Mouse (Mus musculus) kidney, adult 11 months (tissue): ENCODE data around the gene Cux1.

Experiments
- DNase-seq: peaks from one replicate; pipeline ENCODE4 v3.0.0; 2022

Gene Cux1

GRCm38 (mm10) chr5:136566001-136566811 lies 1.1 kb downstream of the Cux1 start:
- peak; percentile 56 for DNase-seq

- DNase-seq, result peak; percentile 49
Measured at GRCm38 (mm10) chr5:136565311-136565811, 1.9 kb downstream of the Cux1 start.

DNA sequence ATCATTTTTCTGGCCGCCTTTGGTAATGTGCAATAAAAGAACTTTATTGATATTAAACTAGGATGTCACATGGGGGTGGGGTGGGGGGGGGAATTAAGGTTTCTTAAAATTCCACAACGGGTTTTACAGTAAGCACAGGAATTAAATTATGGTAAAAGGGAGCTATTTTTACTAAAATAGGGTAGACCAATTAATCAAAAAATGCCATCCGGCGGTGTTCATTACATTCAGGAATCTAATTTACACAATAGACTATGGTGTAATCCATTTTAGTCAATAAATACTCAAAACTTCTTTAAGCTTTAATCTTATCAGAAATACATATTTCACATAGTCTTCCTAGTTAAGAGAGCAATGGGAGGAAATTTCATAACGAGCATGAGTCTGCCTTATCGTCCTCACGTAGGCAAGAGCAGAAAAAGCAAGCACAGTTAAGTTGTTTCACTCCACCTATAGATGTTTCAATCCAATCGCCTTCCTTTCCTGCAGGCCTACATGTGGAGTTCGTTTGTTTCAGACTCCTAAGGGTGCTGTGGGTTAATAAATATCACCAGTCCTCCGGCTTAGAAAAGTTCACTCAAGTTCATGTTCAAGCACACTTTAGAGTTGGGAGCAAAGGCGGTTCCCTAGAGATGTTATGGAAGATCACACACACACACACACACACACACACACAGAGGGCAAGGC lies 2.5 kb downstream of the Cux1 start:
- no peak for DNase-seq

GRCm38 (mm10) chr5:136563996-136564395 lies 3.3 kb downstream of the Cux1 start:
- no peak for DNase-seq

- DNase-seq, result no peak
Measured at GRCm38 (mm10) chr5:136563104-136563503, 4.2 kb downstream of the Cux1 start.

DNA sequence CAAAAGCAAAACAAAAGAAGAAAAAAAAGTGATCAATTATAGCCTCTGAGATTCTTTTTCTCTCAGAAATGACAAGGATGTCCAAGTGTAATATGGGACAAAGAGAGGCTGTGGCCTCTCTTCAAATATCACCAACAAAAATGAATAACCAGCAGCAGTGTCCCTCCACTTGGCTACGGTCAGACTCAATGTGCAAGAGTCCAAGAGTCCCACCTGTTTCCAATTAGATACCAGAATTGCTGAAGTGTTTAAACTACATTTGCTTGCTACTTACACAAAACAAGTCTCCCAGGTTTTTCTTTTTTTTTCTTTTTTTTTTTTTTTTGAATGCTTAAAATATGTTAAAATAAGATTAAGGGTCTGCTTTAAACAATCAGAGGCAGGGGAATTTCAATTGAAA lies 5.1 kb downstream of the Cux1 start:
- no peak for DNase-seq

GRCm38 (mm10) chr5:136561641-136562040 lies 5.6 kb downstream of the Cux1 start:
- DNase-seq, result no peak

GRCm38 (mm10) chr5:136560656-136561055 lies 6.6 kb downstream of the Cux1 start:
- DNase-seq, result no peak

DNA sequence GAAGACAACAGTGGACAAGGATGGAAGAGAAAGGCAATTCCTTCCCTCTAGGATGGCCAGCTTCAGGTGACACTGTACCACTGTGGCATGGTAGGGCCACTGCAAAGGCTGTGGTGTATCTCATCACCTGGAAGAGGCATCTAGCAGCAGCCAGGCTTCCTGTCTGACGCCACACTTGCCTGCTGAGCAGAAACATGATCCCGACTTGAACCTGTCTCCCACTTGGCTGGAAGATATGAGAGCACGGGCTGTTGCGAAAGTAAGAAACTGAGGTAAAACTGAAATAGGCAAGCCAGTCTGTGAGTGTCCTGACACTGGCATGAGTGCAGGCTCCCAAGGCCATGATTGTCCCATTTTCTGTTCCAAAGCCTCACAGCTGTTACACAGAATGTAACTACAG lies 9.8 kb downstream of the Cux1 start:
- no peak for DNase-seq

DNA sequence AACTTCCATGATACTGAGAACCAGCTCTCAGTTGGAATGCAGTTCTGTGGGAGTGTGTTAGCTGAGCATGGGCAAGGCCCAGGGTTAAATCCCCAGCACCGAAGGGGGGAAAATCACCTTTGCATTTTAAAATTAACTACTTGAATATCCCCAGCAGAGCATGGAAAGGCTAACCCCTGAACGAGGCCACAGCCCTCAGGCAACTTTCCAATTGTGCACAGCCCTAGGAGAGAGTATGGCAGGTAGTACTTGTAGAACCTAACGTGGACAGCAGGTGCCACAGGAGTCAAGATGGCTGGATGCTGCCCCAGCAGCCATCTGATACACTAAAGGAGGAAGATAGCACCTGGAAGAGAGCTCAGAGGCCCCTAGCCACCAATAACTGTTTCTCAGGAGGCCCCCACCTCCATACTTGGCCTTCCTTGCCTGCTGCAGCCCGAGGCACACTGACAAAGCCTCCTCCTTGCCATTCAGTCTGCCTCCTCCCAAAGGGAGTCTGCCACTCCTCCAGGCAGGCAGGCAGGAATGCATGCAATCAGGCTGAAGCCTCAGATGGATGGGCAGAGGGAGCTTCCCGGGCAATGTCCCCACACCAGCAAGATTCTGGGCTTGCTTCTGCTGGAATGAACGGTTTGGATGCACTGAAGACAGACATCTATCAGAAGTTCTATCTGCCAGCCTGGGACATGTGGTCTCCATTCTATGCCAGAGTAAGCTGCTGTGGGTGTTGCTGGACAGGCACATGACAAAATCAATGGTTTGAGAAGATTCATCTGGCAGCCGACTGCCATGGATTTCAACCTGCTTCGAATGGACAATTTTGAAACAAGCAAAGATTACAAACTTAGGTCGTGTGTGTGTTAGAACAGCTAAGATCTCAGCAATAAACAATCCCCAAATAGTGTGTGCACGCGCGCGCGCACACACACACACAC lies 10.7 kb downstream of the Cux1 start:
- DNase-seq, result peak; percentile 27

GRCm38 (mm10) chr5:136555703-136556102 lies 11.6 kb downstream of the Cux1 start:
- peak; percentile 71 for DNase-seq

GRCm38 (mm10) chr5:136552832-136553231 lies 14.5 kb downstream of the Cux1 start:
- DNase-seq, result no peak

GRCm38 (mm10) chr5:136552093-136552492 lies 15.2 kb downstream of the Cux1 start:
- DNase-seq, result no peak

DNA sequence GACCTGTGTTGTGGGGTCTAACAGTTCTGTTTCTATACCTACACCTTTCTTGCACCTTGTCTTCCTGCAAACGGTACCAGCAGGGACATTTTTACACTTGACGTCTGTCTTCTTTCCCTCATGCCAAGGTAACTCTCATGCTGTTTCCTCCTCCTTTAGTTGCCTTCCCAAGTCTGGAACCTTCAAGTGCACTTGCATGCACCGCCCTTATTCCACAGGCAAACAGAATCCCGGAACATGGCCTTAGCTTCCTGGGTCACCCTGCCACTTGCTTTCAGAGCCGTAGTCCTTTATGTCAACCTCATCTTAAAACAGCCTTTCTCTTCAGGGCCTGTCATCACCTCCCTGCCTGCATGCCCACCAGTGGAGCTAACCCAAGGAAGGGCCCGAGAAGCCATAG lies 15.7 kb downstream of the Cux1 start:
- DNase-seq, result no peak

- no peak for DNase-seq
Measured at GRCm38 (mm10) chr5:136550726-136551125, 16.6 kb downstream of the Cux1 start.

DNA sequence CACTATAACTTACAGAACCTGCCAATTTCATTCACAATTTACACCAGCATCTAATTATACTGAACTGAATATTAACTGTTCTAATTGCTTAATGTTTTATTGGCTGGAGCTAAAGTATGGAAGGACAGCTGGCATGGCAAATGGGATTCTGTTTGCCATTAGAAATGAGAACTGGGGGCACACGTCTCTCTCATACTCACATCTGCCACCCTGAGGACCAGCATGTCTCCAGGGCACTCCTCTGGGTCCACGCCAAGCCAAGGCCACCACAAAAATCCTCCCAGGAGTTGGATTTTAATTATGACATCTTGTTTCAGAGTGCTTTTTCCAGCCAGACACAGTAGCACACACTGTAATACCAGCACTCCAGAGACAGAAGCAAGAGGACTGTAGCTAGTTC lies 18.5 kb downstream of the Cux1 start:
- no peak for DNase-seq

DNA sequence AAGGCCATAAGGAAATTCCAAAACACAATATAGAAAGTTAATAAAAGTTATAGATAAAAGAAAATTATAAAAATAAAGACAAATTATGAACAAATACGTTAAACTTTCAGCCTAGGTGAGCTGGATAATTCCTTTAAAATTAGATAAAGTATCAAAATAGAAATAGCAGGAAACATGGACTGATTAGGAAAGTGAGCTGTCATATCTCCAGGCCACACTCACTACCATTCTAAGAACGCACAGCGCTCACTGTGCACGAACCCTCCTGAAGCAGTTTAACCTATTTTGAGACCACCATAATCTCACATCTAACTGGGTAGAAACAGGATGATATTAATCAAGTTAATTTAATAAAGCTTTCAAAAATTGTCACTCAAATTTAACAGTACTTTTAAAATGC lies 22.2 kb downstream of the Cux1 start:
- no peak for DNase-seq

- DNase-seq, result no peak
Measured at GRCm38 (mm10) chr5:136543171-136543570, 24.1 kb downstream of the Cux1 start.

GRCm38 (mm10) chr5:136540952-136541351 lies 26.3 kb downstream of the Cux1 start:
- DNase-seq, result no peak

GRCm38 (mm10) chr5:136540055-136540838 lies 27.0 kb downstream of the Cux1 start:
- DNase-seq, result no peak

DNA sequence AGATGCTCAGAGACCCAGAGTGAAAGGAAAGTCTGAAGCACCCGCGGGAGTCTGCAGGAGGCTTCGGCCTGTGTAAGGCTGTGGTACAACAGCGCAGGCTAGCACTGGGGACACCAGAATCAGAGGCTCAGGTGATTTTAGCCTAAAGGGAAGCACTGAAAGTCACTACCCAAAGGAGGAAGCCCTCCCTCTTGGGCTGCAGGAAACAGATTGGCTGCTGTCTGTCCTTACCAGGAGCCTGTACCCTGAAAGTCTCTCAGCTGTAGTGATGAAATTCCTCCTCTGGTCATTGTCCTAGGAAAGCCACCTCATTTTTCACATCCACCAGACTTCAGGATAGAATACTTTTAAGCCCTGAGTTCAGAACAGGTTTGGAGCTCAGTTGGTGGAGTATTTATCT lies 30.5 kb downstream of the Cux1 start:
- no peak for DNase-seq
